Mouse (Mus musculus) midbrain, embryonic 10.5 days (tissue): ENCODE data around the gene Proser3. TPM values are rescaled to one million over a fixed set of nuclear protein-coding genes. Genes with fewer than 3 reads are reported as not detected.
A peak's percentile ranks its signal among the peaks of the same experiment; 100 is the strongest.

Experiments
- DNase-seq: peaks from one replicate; pipeline ENCODE4 v3.0.0-alpha.2; 2017; ENCODE audit warnings: low spot score
- H3K27ac ChIP-seq: fragments of 300-500 bp; sonication (generic); replicated peaks from 2 replicates; pipeline ENCODE4 v1.5.1; 2016; ENCODE audit warnings: mild to moderate bottlenecking
- H3K27me3 ChIP-seq: fragments of 300-500 bp; sonication (generic); 2 replicates; pipeline ENCODE4 v1.6.1; 2016; ENCODE audit warnings: low read depth, mild to moderate bottlenecking; ENCODE audit not compliant: poor library complexity, severe bottlenecking
- H3K36me3 ChIP-seq: fragments of 300-500 bp; sonication (generic); 2 replicates; pipeline ENCODE4 v1.6.1; 2016; ENCODE audit warnings: mild to moderate bottlenecking, moderate library complexity
- H3K4me1 ChIP-seq: fragments of 300-500 bp; sonication (generic); 2 replicates; pipeline ENCODE4 v1.6.1; 2016
- H3K4me3 ChIP-seq: fragments of 300-500 bp; sonication (generic); 2 replicates; pipeline ENCODE4 v1.5.1; 2016; ENCODE audit warnings: mild to moderate bottlenecking, moderate library complexity
- H3K9me3 ChIP-seq: fragments of 300-500 bp; sonication (generic); replicated peaks from 2 replicates; pipeline ENCODE4 v1.6.1; 2016; ENCODE audit warnings: mild to moderate bottlenecking
- WGBS: fragments of 180-500 bp; shearing (Covaris S2); methylation state at CpG from one replicate; pipeline ENCODE4 v1.1.7; 2016; 5-methylcytosine and 5-hydroxymethylcytosine counted together
- polyA plus RNA-seq: library from polyadenylated mRNA; unstranded; fragments of >200 nt; fragmentation: Nextera tagmentation; extraction: Ambion mirVana; gene quantifications from 2 replicates; pipeline ENCODE4 v1.2.1, GENCODE M21; 2016

Proser3 gene
- polyA plus RNA-seq, 1 experiment from 2014 or later = 13.4 TPM

DNA sequence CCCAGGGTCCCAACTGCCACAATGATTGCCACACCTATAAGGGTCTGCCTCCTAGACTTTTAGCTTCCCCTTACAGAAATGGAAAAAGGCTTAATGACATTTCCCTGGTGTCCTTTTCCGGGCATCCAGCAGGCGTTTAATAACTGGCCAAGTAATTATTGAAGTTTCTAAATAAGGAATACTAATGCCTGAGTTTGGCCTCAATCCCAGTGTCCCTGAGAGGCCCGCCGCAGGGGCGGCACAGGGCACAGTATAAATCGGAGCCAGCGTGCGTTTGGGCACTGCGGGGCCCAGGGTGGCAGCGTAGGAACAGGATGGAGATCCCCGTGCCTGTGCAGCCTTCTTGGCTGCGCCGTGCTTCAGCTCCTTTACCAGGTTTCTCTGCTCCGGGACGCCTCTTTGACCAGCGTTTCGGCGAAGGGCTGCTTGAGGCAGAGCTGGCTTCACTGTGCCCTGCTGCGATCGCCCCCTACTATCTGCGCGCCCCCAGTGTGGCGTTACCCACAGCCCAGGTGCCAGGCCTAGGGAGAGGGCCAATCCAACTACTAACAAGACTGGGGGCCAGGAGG, 1.0 kb upstream of the Proser3 start:
- Histone ChIP-seq H3K4me3 (peak overlapping the region; percentile 76), H3K4me1 (peaks cover 28% of the 10 kb centered on the region), H3K27ac (peak overlapping the region; percentile 97), H3K9me3 (no peaks in the 10 kb centered on the region), H3K36me3 (peaks cover 56% of the 10 kb centered on the region), H3K27me3 (0 out of 2 replicates have a peak, but pooled peaks cover 4% of the 10 kb centered on the region)
- WGBS = 12% methylated on average over 23 of the region's 23 CpGs
- DNase-seq = no peak

DNA sequence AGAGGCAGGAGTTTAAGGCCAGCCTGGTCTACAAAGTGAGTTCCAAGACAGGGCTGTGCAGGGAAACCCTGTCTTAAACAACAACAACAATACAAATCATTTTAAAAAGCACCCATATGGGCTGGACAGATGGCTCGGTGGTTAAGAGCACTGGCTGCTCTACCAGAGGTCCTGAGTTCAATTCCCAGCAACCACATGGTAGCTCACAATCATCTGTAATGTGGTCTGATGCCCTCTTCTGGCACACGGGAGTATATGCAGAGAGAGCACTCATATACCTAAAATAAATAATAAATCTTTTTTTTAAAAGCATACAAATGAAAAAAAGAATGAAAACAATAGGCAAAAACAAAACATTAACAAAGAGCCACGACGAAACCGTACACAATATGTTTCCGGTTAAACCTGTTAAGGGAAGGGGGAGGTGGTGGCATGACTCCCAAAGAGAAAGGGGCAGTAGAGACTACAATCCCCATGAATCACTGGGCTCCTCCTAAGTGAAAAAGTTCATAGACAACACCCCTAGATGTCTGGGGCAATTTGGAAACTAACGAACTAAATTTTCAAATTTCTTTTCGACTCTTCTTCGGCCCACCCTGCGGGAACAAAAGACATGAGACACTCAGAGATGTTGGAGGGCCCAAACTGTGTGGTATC, 526 bp downstream of the Proser3 start:
- peaks cover 21% of the 10 kb centered on the region for H3K4me1 ChIP-seq
- no peaks in the 10 kb centered on the region for H3K9me3 ChIP-seq
- peak overlapping the region; percentile 76 for H3K4me3 ChIP-seq
- WGBS = 3% methylated on average over 10 of the region's 10 CpGs
- no peak for DNase-seq
- H3K27ac ChIP-seq = peak overlapping the region; percentile 97
- H3K27me3 ChIP-seq = 0 out of 2 replicates have a peak, but pooled peaks cover 4% of the 10 kb centered on the region
- H3K36me3 ChIP-seq = peaks cover 51% of the 10 kb centered on the region

DNA sequence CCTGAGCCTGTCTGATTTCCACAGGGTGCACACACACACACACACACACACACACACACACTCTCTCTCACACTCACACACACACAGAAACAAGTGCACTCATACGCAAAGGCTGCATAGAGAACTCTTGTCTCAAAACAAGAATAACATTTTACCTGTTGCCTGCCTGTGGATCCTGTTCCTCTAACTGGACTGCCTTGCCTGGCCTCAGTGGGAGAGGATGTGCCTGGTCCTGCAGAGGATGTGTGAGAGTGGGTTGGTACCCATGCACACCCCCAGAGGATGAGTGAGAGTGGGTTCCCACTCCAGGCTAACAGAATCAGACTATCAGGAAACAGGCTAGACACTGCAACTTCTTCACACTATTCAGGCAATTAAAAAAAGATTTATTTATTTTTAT, 1.5 kb downstream of the Proser3 start:
- peaks cover 21% of the 10 kb centered on the region for H3K4me1 ChIP-seq
- no peak overlapping the region for H3K27ac ChIP-seq
- no peak for DNase-seq
- 100% methylated on average over 1 of the region's 1 CpGs for WGBS
- 0 out of 2 replicates have a peak overlapping the region, but pooled peaks have one; percentile 4 for H3K4me3 ChIP-seq
- 0 out of 2 replicates have a peak, but pooled peaks cover 4% of the 10 kb centered on the region for H3K27me3 ChIP-seq
- H3K36me3 ChIP-seq = peaks cover 51% of the 10 kb centered on the region
- no peaks in the 10 kb centered on the region for H3K9me3 ChIP-seq

DNA sequence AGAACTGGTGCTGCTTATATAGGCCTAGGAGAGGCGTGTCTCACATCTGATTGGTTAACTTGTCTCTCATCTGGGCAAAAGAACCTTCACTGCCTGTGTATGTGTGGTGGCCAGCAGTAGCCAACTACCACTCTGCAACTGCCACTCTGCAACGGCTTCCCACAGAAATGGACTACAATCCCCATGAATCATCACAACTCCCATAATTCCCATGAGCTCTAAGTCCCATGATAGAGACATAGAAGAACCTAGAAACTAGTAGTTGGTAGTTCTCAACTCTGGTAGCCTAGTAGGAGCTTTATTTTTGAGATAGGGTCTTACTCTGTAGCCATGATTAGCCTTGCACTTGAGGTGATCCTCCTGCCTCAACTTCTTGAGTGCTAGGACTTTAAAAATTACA, 2.2 kb downstream of the Proser3 start:
- no peak overlapping the region for H3K27ac ChIP-seq
- H3K9me3 ChIP-seq = no peaks in the 10 kb centered on the region
- no peak for DNase-seq
- peaks cover 21% of the 10 kb centered on the region for H3K4me1 ChIP-seq
- H3K36me3 ChIP-seq = peaks cover 49% of the 10 kb centered on the region
- no peak overlapping the region for H3K4me3 ChIP-seq
- 83% methylated on average over 2 of the region's 2 CpGs for WGBS
- H3K27me3 ChIP-seq = 0 out of 2 replicates have a peak, but pooled peaks cover 4% of the 10 kb centered on the region

DNA sequence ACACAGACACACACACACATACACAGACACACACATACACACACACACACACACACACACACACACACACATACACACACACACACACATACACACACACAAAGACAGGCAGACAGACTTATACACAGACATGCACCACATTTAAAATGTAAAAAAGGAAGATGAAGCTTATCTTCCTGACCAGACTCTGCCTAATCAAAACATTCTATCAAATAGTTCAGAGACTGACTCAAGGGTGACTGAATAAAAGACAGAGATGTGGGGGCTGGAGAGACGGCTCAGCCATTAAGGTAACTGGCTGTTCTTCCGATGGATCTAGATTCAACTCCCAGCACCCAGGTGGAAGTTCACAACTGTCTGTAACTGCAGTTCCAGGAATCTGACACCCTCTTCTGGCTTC, 7.8 kb downstream of the Proser3 start:
- no peaks in the 10 kb centered on the region for H3K9me3 ChIP-seq
- WGBS = 97% methylated on average over 2 of the region's 2 CpGs
- H3K27ac ChIP-seq = no peak overlapping the region
- no peak for DNase-seq
- H3K27me3 ChIP-seq = no peaks in the 10 kb centered on the region
- no peak overlapping the region for H3K4me3 ChIP-seq
- no peaks in the 10 kb centered on the region for H3K4me1 ChIP-seq
- peaks cover 78% of the 10 kb centered on the region for H3K36me3 ChIP-seq

DNA sequence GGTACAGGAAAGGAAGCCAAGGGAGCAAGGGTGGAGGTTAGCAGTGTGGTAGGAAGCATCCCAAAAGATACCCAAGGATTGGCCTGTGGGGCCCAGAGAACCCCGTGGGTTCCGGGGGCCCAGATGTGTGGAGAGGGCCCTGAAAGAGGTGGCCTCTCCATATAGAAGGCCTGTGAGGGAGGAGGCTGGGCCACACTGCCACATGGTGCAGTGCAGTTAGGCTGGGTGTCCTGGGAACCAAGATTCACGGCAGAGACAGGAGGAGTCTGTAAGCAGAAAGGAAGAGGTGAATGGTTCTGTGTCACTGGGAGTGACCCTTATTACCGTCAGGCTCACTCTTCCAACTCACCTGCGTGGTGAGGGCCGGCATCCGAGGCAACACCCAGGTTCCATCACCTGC, 11.5 kb downstream of the Proser3 start:
- Histone ChIP-seq H3K27me3 (no peaks in the 10 kb centered on the region), H3K4me3 (no peak overlapping the region), H3K36me3 (peaks cover 57% of the 10 kb centered on the region), H3K27ac (no peak overlapping the region), H3K4me1 (peaks cover 7% of the 10 kb centered on the region), H3K9me3 (no peaks in the 10 kb centered on the region)
- 88% methylated on average over 7 of the region's 7 CpGs for WGBS
- no peak for DNase-seq

DNA sequence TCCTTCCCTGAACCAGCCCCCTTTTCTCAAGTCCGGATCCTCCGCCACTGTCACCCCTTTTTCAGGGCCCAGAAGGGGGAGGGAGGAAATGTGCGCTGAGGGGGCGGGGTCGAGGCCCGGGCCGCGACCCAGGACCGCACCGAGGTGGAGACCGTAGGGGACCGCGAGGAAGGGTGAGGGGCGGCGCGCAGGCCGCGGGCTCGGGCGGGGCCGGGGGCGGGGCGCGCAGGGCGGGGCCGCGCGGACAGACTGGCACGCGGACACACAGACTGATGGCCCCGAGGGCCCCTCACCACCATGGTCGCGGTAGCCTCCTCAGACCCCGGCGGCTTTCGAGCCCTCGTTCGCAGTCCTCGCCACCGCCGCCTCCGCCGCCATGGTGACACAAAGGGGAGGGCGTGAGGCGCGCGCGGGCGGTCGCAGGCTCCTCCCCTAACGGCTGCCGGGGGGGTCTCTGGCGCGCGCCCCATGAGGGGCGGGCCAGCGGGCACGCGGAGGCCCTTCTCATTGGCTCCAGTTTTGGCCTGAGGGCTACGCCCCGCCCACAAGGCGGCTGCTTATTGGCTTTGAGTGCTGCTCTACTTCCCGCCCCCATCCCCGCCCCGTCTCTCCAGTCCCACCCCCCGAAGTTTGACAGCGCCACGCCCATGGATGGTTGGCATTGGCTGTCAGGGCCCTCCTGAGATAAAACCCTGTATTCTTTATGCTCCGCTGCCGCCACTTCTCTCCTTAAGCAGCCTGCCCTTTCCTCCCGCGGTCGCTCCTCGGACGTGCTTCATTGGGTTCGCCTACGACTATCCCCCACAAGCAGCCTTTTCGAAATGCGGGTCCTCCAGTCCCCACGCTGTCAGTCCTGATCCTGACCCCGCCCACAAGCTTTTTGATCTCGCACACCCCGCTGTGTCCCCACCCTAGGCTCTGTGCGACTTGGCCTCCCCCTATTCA, 17.2 kb downstream of the Proser3 start, which contains the start of gene Arhgap33:
Arhgap33 (minus strand) TSS at position 428 of the 945 bp plus-strand sequence.
- H3K36me3 ChIP-seq = peaks cover 50% of the 10 kb centered on the region

DNA sequence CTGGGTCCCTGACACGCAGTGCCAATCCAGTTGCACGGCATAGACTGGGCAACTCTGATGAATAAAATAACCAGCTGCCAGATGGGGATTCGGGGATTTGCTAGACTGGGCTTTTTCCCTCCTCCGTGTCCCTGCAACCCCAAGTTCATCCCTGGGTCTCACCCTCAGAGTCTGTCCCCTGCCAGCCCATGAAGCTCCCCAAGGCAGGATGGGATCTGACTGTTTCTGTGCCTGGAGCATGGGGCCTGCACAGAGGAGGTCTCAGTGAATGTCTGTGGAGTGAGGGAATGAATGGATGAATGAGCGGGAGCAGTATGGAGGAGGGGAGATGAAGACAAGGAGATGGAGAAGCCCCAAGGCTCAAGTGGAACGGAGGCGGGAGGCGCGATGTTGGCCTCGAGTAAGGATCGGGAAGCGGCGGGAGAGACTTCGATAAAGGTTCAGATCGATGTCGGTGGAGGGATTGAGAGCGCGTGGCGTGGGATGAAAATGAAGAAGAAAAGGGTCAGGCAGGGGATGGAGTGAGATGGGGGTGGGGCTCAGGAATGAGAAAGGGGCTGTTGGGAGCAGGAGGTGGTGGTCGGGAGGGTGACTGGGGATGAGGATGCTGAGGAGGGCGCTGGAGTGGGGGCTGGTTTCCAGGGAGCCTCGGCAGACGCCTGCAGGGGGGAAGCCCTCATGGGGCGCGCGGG, 18.0 kb downstream of the Proser3 start:
- Histone ChIP-seq H3K27ac (peak overlapping the region; percentile 97), H3K36me3 (peaks cover 50% of the 10 kb centered on the region), H3K9me3 (no peaks in the 10 kb centered on the region), H3K4me1 (peaks cover 39% of the 10 kb centered on the region), H3K4me3 (peak overlapping the region; percentile 67), H3K27me3 (peaks cover 23% of the 10 kb centered on the region)
- DNase-seq = no peak
- WGBS = 6% methylated on average over 26 of the region's 26 CpGs

More for the DNA sequence above, 17.2 kb downstream of the Proser3 start, which contains the start of gene Arhgap33:
- peaks cover 23% of the 10 kb centered on the region for H3K27me3 ChIP-seq
- DNase-seq = peak; percentile 98
- peak within 1 kb of the TSS; percentile 67 for H3K4me3 ChIP-seq
- under 1% methylated on average over 78 of the region's 84 CpGs for WGBS
- no peaks in the 10 kb centered on the region for H3K9me3 ChIP-seq
- H3K4me1 ChIP-seq = peaks cover 39% of the 10 kb centered on the region
- peak within 1 kb of the TSS; percentile 97 for H3K27ac ChIP-seq

DNA sequence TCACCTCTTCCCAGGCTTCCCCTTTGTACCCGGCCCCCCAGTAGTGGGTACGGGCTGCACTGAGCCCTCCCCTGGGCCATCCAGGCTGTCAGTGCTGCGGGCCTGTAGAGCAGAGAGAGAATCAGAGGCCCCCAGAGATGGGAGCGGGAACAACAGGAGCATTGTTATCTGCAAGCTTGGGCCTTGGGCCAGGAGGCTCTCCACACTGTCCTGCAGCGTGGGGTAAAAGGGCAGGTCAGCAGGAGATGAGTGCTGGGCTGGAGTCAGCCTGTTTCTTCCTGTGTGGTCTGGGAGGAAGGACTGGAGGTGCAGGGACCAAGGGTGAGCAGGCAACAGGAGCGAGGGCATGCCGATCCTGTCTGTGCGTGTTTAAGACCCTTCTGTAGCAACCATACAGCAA, 19.2 kb downstream of the Proser3 start:
- Histone ChIP-seq H3K9me3 (no peaks in the 10 kb centered on the region), H3K4me3 (peak overlapping the region; percentile 67), H3K27ac (peak overlapping the region; percentile 97), H3K27me3 (peaks cover 25% of the 10 kb centered on the region), H3K36me3 (peaks cover 53% of the 10 kb centered on the region), H3K4me1 (peaks cover 39% of the 10 kb centered on the region)
- DNase-seq = peak; percentile 49
- 16% methylated on average over 8 of the region's 8 CpGs for WGBS

DNA sequence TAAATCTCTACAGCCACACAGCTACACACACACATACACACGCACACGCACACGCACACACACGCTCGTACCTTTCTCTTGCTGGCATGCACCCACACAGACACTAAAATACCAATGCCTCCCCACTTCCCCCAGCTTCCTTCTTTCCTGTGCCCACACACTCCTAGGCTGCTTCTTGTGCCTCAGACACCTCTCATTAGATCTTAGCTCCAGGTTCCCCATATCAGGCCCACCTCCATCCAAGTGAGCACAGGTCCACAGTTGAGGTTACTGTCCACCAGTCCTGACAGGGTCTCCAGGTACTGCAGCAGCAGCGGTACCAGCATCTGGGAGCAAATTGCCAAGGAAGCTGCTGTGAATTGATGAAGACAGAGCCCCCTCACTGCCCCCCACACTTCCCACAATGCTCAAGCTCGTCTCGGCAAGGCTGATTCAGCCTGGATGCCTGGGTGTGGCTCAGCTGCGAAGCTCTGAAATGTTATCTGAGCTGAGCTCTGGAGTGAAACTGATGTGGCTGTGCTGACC, 20.7 kb downstream of the Proser3 start:
- Histone ChIP-seq H3K27ac (no peak overlapping the region), H3K4me1 (peaks cover 46% of the 10 kb centered on the region), H3K36me3 (peaks cover 68% of the 10 kb centered on the region), H3K9me3 (no peaks in the 10 kb centered on the region), H3K27me3 (peaks cover 37% of the 10 kb centered on the region), H3K4me3 (no peak overlapping the region)
- 88% methylated on average over 9 of the region's 9 CpGs for WGBS
- DNase-seq = no peak

DNA sequence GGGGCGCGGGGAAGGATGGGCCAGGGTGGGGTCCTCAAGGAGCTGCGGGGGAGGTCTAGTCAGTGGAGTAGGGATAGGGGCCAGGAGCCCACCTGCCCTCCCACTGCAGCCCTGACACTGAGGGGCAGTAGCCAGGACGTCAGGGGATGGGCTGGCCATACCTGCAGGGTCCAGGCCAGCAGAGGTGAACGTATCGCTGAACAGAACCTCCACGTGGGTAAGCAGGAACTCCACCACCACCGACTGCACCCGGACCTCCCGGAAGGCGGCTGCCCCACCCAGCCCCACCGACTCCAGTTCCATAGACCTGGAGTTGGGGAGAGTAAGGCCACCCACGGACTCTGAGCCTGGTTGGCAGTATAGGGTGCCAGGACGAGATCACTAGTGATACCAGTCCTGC, 25.1 kb downstream of the Proser3 start:
- 82% methylated on average over 14 of the region's 14 CpGs for WGBS
- peaks cover 20% of the 10 kb centered on the region for H3K27me3 ChIP-seq
- no peaks in the 10 kb centered on the region for H3K9me3 ChIP-seq
- H3K4me3 ChIP-seq = no peak overlapping the region
- H3K4me1 ChIP-seq = peaks cover 17% of the 10 kb centered on the region
- peaks cover 96% of the 10 kb centered on the region for H3K36me3 ChIP-seq
- peak overlapping the region; percentile 17; the same call in 1 of the 2 replicates for H3K27ac ChIP-seq
- no peak for DNase-seq

DNA sequence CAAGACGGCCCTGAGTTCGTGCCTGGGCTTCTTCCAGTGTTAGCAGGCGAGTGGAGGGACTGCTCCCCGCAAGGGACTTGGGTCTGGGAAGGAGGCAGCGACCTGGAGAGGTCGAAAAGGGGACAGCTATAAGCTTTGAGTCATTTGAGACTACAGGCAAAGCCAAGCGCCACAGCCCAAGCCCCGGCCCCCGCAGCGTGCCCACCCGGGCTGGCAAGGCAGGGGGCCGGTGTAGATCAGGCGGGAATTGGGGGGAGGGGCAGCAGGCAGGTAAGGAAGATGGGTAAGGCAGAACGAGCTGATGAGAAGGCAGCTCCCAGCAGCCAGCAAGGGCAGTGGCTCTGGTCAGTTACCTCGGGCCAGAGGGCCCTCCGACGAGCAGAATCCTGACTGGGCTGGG, 25.7 kb downstream of the Proser3 start:
- H3K4me1 ChIP-seq = peaks cover 18% of the 10 kb centered on the region
- H3K27ac ChIP-seq = peak overlapping the region; percentile 17; the same call in 1 of the 2 replicates
- 0 out of 2 replicates have a peak overlapping the region, but pooled peaks have one; percentile 7 for H3K4me3 ChIP-seq
- H3K9me3 ChIP-seq = no peaks in the 10 kb centered on the region
- no peak for DNase-seq
- H3K27me3 ChIP-seq = peaks cover 16% of the 10 kb centered on the region
- H3K36me3 ChIP-seq = peaks cover 90% of the 10 kb centered on the region
- 21% methylated on average over 17 of the region's 17 CpGs for WGBS
